Mouse (Mus musculus): ENCODE measurements around the gene Zdhhc16. TPM values are rescaled to one million over a fixed set of nuclear protein-coding genes. Genes with fewer than 3 reads are reported as not detected.

Gene Zdhhc16
- polyA plus RNA-seq (2017; shearing (Covaris generic)), result 35.3 TPM

DNA sequence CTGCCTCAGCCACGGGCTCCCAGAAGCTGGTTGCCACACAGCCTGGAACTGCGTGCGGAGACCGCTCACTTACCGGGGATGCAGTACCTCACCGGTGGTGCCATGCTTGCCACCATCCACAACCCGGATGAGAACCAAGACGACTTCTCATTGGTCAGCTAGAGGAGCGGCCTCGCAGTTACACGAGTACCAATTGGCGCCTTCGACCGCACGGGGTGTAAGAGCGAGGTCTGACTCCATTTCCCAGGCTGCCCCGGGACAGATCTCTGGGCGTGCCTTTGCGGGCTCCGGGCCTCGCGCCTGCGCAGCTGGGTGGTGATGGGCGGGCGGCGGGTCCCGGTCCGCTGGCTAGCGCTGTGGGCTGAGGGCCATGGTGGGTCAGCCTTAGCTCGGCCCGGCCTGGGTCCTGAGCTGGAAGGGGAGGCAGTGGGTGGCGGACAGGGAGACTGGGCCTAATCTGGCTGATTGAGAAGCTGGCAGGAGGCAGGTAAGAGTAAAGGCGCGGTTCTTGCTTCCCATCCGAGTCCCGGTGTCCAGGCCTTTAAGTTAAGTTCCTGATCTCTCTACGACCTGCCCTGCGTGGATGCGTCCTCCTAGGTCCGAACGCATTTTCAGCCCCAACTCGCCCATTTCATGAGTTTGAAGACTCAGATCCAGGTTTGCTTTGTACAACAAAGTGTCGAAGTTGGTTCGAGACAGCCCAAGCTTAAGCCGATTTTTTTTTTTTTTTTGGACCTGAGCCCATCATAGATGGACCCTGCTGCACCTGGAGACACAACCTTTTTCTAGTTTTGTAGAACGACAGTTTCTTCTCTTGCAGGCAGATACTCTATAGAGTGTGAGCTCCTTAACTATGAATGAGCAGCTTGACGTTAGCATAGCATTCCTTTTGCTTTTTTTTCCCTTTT lies at the start of gene Zdhhc16, which contains the start of gene Exosc1:
Gene Zdhhc16 (plus strand): TSS at position 302 of the 908 bp plus-strand sequence.
Gene Exosc1 (minus strand): TSS at position 245 of the 908 bp plus-strand sequence.

DNA sequence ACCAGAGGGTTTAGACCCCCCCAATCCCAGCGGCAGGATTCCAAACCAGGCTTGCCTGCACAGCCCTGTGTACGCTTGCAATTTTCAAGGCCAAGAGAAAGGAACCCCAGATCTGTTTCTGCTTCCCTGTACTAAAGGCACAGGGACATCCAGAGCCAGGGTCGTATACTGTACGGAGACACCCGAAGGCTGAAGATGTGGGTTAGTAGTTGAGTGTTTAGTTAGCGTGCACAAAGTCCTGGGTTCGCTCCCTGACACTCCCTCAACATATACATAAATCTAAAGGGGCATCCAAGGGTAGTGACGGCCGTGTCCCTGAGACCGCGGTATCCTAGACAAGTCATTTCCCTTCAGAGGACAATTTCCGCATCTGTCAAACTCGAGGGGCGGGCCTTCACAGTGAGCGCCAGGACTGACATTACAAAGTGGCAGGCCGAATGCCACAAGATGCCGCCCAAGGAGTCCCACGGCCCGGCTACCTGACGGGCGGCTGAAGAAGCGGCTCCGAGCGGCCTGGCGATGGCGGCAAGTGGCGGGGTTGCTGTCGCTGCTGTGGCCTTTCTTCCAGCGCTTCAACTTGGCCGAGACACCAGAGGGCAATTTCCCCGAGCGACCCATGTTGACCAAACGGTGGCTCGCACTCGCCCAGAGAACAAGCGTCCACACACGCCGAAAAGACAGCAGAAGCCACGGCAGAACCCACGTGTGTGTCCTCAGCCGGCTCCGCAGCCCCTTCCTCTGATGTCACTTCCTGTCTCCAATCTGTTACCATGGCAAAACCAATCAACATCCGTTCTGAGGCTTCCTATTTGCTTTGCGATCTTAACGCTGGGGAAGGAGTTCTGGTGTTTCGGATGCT lies 37.6 kb upstream of the Zdhhc16 start, which contains the start of gene Rrp12:
Gene Rrp12 (minus strand): TSS at position 714 of the 859 bp plus-strand sequence.

DNA sequence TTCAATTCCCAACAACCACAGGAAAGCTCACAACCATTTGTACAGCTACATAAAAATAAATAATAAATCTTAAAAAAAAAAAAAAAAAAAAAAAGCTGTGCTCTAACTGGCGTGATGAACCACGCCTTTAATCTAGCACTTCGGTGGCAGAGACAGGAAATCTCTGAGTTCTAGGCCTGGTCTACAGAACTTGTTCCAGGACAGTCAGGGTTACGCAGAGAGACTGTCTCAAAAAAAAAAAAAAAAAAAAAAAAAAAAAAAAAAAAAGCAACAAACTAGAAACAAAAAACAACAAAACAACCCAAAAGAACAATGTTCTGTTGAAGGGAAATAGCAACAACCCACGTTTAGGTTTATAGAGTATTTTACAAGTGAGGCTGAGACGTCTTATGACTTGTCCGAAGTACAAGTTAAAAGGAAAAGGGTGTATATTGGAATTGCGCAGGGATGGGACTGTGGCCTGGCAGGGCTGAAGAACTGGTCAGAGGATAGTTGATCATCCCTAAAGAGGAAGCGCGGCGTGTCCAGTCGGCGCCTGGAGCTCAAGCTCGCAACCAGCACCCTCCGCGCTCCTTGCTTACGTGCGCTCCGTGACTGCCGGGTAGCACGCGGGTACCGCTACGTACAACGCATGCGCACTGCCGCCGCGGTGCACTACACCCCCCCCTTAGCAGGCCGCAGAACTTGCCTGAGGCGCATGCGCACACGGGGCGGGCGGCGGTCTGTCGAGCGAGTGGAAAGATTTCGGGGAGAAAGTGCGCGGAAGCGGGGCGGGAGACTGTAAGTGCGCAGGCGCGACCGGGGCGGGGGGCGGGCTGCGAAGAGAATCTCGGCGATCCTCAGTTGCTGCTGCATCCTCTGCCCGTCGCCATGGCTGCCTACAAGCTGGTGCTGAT lies 21.9 kb upstream of the Zdhhc16 start, which contains the start of gene Pgam1:
Gene Pgam1 (plus strand): TSS at position 746 of the 896 bp plus-strand sequence.

DNA sequence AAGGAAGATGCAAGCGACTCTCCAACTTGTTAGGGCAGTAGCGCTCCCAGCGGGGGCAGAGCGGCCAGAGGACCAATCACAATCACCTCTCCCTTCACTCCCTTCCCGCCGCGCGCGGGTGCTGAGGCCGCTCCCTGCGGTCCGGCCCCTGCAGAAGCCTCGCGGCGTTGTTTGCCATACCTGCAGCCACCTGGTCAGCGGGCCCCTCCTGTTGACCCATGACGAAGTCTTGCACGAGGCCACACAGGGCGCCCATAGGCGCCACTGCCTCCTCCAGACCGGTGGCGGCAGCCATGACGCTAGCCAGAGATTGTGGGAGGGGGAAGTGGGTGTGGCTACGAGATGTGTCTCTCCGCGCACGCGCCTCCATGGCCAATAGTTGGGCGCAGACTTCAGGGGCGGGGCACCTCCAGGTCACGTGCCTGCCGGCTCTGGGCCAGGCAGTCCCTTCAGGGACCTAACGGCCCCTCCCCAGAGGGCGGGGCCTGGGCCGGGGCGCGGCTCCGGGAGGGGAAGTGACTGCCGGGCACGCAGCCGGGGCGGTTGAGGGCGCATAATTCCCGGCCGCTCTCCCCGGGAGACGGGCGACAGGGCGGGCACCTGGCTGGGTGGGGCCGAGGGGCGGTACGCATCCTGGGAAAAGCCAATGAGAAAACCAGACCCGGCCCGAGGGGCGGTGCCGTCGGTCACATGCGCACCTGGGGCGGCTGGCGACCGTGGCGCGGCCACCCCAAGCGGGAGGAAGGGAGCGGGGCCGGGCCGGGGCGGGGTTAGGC lies 47.7 kb downstream of the Zdhhc16 start, which contains the start of gene Mms19:
Gene Mms19 (minus strand): TSS at position 339 of the 776 bp plus-strand sequence.

DNA sequence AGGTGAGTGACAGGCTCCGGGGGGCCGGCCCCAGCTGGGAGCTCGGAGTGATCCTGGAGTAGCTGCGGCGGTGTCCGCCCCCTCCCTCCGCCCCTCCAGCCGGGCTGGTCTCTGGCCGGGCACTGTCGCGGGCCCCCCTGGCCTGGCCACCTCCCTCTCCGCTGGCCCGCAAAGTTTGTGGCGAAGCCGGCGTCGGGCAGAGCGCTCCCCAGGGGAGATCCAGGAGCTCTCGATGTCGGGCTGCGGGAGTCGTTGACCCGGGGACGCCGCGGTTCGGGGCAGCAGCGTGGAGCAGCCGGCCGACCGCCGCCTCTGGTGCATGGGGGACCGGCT lies 48.3 kb downstream of the Zdhhc16 start, which contains the start of gene Ubtd1:
Gene Ubtd1 (plus strand): TSS at position 169 of the 333 bp plus-strand sequence.

Other genes starting within 250 kb of the Zdhhc16 start
- 0.11 TPM for gene Slit1, start 189.8 kb upstream of the Zdhhc16 start, polyA plus RNA-seq (2017; shearing (Covaris generic))
- 1.9 TPM for gene Arhgap19, start 131.4 kb upstream of the Zdhhc16 start, polyA plus RNA-seq (2017; shearing (Covaris generic))
- gene Frat1, start 103.5 kb upstream of the Zdhhc16 start, polyA plus RNA-seq (2017; shearing (Covaris generic)), result 5.5 TPM
- gene Frat2, start 85.3 kb upstream of the Zdhhc16 start, polyA plus RNA-seq (2017; shearing (Covaris generic)), result 69.2 TPM
- gene Rrp12, start 37.3 kb upstream of the Zdhhc16 start, polyA plus RNA-seq (2017; shearing (Covaris generic)), result 30.7 TPM
- 146 TPM for gene Pgam1, start 21.6 kb upstream of the Zdhhc16 start, polyA plus RNA-seq (2017; shearing (Covaris generic))
- 64.2 TPM for gene Exosc1, start 57 bp upstream of the Zdhhc16 start, polyA plus RNA-seq (2017; shearing (Covaris generic))
- 59.3 TPM for gene Mms19, start 47.7 kb downstream of the Zdhhc16 start, polyA plus RNA-seq (2017; shearing (Covaris generic))
- gene Ubtd1, start 48.3 kb downstream of the Zdhhc16 start, polyA plus RNA-seq (2017; shearing (Covaris generic)), result 4.7 TPM
- not detected for gene Ankrd2, start 102.5 kb downstream of the Zdhhc16 start, polyA plus RNA-seq (2017; shearing (Covaris generic))
- 0.23 TPM for gene Hoga1, start 112.1 kb downstream of the Zdhhc16 start, polyA plus RNA-seq (2017; shearing (Covaris generic))
- gene 4933411K16Rik, start 118.8 kb downstream of the Zdhhc16 start, polyA plus RNA-seq (2017; shearing (Covaris generic)), result not detected
- 0.69 TPM for gene Morn4, start 152.9 kb downstream of the Zdhhc16 start, polyA plus RNA-seq (2017; shearing (Covaris generic))
- gene Pi4k2a, start 157.0 kb downstream of the Zdhhc16 start, polyA plus RNA-seq (2017; shearing (Covaris generic)), result 59.8 TPM
- gene Avpi1, start 195.6 kb downstream of the Zdhhc16 start, polyA plus RNA-seq (2017; shearing (Covaris generic)), result 26.1 TPM
- gene Marveld1, start 213.9 kb downstream of the Zdhhc16 start, polyA plus RNA-seq (2017; shearing (Covaris generic)), result 15.8 TPM
- gene Zfyve27, start 230.5 kb downstream of the Zdhhc16 start, polyA plus RNA-seq (2017; shearing (Covaris generic)), result 56.3 TPM